8 mouse cellular contexts compared by ENCODE assay signal in genomic region chrX:167382047-167382853, GRCm38 (mm10). TPM values are rescaled to one million over a fixed set of nuclear protein-coding genes. Genes with fewer than 3 reads are reported as not detected.
A peak's percentile ranks its signal among the peaks of the same experiment; 100 is the strongest.
DNase-seq lines count a peak whose midpoint lies in the region; ATAC-seq and TF ChIP-seq lines count a peak whose summit lies in the region.

Gene Prps2 (minus strand): TSS chrX:167382749.

- peak within 1 kb of the TSS; percentile 45; the same call in 1 of the 2 replicates for H3K9ac ChIP-seq in hindbrain, postnatal 0 days (replicated peaks; ENCODE audit: low read length)

- H3K36me3 ChIP-seq in hindbrain, postnatal 0 days (ENCODE audit: insufficient read depth, low read length): no peaks in the 10 kb centered on the region
- H3K36me3 ChIP-seq in megakaryocyte, embryonic 14.5 days (replicated peaks; ENCODE audit: low read length): no peaks in the 10 kb centered on the region

- ATAC-seq in activated CD4-positive, CD25-positive, alpha-beta regulatory T cell, adult 4 months: peak; percentile 69
- peak; percentile 82 for ATAC-seq in common myeloid progenitor, adult 5-6 weeks (replicated peaks; ENCODE audit: low read depth, poor library complexity, severe bottlenecking)
- peak; percentile 92 for ATAC-seq in hindbrain, postnatal 0 days

- no peaks in the 10 kb centered on the region; the same call in 1 of the 2 replicates for H3K27me3 ChIP-seq in hindbrain, postnatal 0 days (ENCODE audit: insufficient read depth, low read length)
- peaks cover 11% of the 10 kb centered on the region for H3K27me3 ChIP-seq in megakaryocyte, embryonic 14.5 days (replicated peaks)

- WGBS in hindbrain, postnatal 0 days: 34% methylated on average over 45 of the region's 47 CpGs

- no peak for TF ChIP-seq CTCF in gastrocnemius, adult 2 months (IDR thresholded peaks at IDR 0.05)
- no peak for TF ChIP-seq CTCF in hindbrain, postnatal 0 days (IDR thresholded peaks at IDR 0.05; ENCODE audit: low read depth)

- peak within 1 kb of the TSS; percentile 66 for H3K27ac ChIP-seq in gastrocnemius, adult 2 months
- H3K27ac ChIP-seq in hindbrain, postnatal 0 days: peak within 1 kb of the TSS; percentile 51; the same call in 1 of the 2 replicates

- peak within 1 kb of the TSS; percentile 77 for H3K4me3 ChIP-seq in gastrocnemius, adult 2 months
- peak within 1 kb of the TSS; percentile 54 for H3K4me3 ChIP-seq in hindbrain, postnatal 0 days (ENCODE audit: low read length)
- peak within 1 kb of the TSS; percentile 96 for H3K4me3 ChIP-seq in megakaryocyte, embryonic 14.5 days (replicated peaks)

- peak within 1 kb of the TSS; percentile 72 for H3K4me2 ChIP-seq in hindbrain, postnatal 0 days (ENCODE audit: low read depth, low read length)

- intact Hi-C loops in gastrocnemius, adult 2 months (cut with DNase I): no loop called here
- intact Hi-C loops in left cerebral cortex, postnatal 10 days (cut with DNase I): no loop called here

- H3K4me1 ChIP-seq in hindbrain, postnatal 0 days (ENCODE audit: insufficient read depth, low read length): no peaks in the 10 kb centered on the region
- H3K4me1 ChIP-seq in megakaryocyte, embryonic 14.5 days: peaks cover 4% of the 10 kb centered on the region

- H3K9me3 ChIP-seq in hindbrain, postnatal 0 days (ENCODE audit: low read length): no peaks in the 10 kb centered on the region
- H3K9me3 ChIP-seq in megakaryocyte, embryonic 14.5 days: no peaks in the 10 kb centered on the region

- DNase-seq in gastrocnemius, adult 2 months: peak; percentile 38
- peak; percentile 52 for DNase-seq in hindbrain, postnatal 0 days (ENCODE audit: low spot score)
- peak in 1 of 2 experiments; percentile 53 for DNase-seq in left cerebral cortex, postnatal 10 days (ENCODE audit: extremely low spot score in 1 of 2, low spot score in 2 of 2)
- peak; percentile 58 to 65 for DNase-seq in right cerebral cortex, postnatal 10 days (ENCODE audit: low spot score in 2 of 2)
- peak; percentile 8 to 9 for DNase-seq in urinary bladder, postnatal 36 days (ENCODE audit: low spot score in 2 of 2)

RNA-seq across cellular contexts. Expression of gene Prps2, which starts in this region (rescaled TPM):
- polyA plus RNA-seq in activated CD4-positive, CD25-positive, alpha-beta regulatory T cell, adult 4 months (2017; shearing (Covaris generic)): 10 to 100 TPM; 67.7 to 78.2 TPM
- 51.8 and 66.5 TPM in 2 replicates for total RNA-seq in common myeloid progenitor, adult 5-6 weeks (2017)
- total RNA-seq in gastrocnemius, adult 2 months (2021): 1 to 10 TPM; 1.3 to 2.5 TPM
- total RNA-seq in hindbrain, postnatal 0 days (2014; rRNA removed): 23.0 and 30.3 TPM in 2 replicates
- polyA plus RNA-seq in hindbrain, postnatal 0 days (2015; fragmentation: Nextera tagmentation; extraction: Ambion mirVana): 14.3 and 15.4 TPM in 2 replicates
- 10 to 100 TPM; 23.7 to 26.1 TPM for total RNA-seq in left cerebral cortex, postnatal 10 days (2021)
- polyA plus RNA-seq in megakaryocyte, embryonic 14.5 days (2012; ENCODE audit: insufficient read depth, low replicate concordance): 4.6 and 23.8 TPM in 2 replicates
